Mouse (Mus musculus): ENCODE measurements around the gene Acot11.

Acot11 gene
- long read RNA-seq, experiment 1, partial matches to known transcripts = 0 of 1 reads
- long read RNA-seq, experiment 1, other reads (novel, unspliced or antisense) = 1 of 1 reads
- long read RNA-seq, experiment 2, partial matches to known transcripts = 0 of 2 reads
- long read RNA-seq, experiment 2, other reads (novel, unspliced or antisense) = 2 of 2 reads

- intact Hi-C loops (cut with DNase I) = no loop called here
Measured at GRCm38 (mm10) chr4:106804910-106805274, at the start of gene Acot11. Acot11 (minus strand) TSS chr4:106804998.

DNA sequence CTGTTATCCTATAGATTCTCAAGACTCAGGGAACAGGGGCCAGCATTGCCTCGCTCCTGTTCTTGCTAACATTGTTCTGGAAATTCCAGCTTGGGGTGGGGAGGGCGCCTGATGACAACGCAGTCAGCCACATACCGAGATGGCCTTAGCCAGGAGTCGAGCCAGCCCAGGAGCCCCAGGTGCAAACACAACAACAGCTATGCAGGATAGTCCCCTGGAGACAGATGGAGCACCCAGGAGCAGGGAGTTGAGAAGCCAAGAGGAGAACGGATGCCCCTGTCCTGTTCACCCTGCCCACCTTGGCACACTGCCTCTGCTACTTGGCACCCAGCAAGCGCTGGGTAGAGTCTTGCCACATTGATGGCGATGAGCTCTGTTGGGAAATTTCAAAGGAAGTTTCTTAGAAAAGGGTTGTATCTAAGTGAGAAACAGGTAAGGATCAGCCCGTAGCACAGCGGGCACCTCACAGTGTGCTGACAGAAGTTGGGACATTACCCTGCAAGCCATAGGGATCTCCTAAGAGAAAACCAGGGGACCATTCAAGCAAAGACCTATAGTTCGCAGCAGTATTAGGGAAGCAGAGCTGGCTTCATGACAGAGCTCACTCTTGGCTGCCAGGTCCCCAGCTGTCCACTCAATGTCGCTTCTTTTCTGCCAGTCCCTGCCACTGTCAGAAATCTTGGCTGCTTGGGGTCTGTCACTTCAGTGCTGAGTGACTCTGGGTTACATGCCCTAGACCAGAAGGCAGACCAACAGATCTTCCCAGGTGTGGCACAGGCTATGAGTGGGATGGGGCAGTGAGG is 43.7 kb upstream of the Acot11 start:
- intact Hi-C loops (cut with DNase I) = no loop called here

- intact Hi-C loops (cut with DNase I) = no loop called here
Measured at GRCm38 (mm10) chr4:106847591-106848289, 42.9 kb upstream of the Acot11 start.

GRCm38 (mm10) chr4:106842561-106842960 is 37.8 kb upstream of the Acot11 start:
- intact Hi-C loops (cut with DNase I) = no loop called here

DNA sequence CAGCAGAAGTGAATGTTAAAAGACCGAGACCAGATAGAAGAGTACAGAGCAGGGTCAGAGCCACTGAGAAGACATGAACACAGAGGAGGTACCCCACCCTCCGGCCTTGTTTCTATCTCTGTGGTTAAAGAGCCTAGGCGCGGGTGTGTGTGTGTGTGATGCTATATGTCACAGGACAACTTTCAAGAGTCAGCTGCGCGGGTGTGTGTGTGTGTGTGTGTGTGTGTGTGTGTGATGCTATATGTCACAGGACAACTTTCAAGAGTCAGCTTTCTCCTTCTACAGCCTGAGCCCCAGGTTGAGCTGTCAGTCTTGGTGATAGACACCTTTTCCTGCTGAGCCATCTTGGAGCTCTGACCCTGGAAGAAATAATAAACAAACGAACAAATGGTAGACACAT is 37.1 kb upstream of the Acot11 start:
- intact Hi-C loops (cut with DNase I) = no loop called here

DNA sequence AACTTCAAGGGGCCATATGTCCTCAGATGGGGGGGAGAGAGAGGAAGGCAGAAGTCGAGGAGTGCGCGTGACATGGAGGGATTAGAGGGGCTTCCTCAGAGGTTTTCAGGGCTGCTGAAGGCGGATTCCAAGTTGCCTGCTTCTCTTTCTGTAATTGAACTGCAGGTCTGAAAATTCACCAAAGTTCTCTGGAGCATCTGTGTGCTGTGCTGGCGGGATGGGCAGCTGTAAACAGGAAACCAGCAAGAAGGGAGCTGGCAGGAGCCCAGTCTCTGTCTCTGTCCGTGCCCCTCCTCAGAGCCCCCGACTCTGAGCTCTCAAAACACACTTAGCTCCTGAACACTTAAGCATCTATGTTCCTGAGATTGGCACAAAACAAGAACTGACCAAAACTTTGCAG is 36.5 kb upstream of the Acot11 start:
- intact Hi-C loops (cut with DNase I) = no loop called here

GRCm38 (mm10) chr4:106840651-106841145 is 35.9 kb upstream of the Acot11 start:
- intact Hi-C loops (cut with DNase I) = loop anchor here (1.0 kb wide), 1 partner anchor 70 kb away; the partner anchor contains the start of gene Ssbp3

GRCm38 (mm10) chr4:106839964-106840611 is 35.3 kb upstream of the Acot11 start:
- intact Hi-C loops (cut with DNase I) = loop anchor here (1.0 to 5.0 kb wide), 3 partner anchors 70 to 325 kb away; partner anchors contain the start of gene Ssbp3

- intact Hi-C loops (cut with DNase I) = loop anchor here (2.0 to 5.0 kb wide), 2 partner anchors 148 to 325 kb away; no protein-coding TSS in a partner anchor
Measured at GRCm38 (mm10) chr4:106839254-106839834, 34.5 kb upstream of the Acot11 start.

GRCm38 (mm10) chr4:106838548-106839253 is 33.9 kb upstream of the Acot11 start:
- intact Hi-C loops (cut with DNase I) = loop anchor here (2.0 to 5.0 kb wide), 2 partner anchors 149 to 326 kb away; no protein-coding TSS in a partner anchor

- intact Hi-C loops (cut with DNase I) = loop anchor here (2.0 to 5.0 kb wide), 2 partner anchors 149 to 327 kb away; no protein-coding TSS in a partner anchor
Measured at GRCm38 (mm10) chr4:106837964-106838363, 33.2 kb upstream of the Acot11 start.

DNA sequence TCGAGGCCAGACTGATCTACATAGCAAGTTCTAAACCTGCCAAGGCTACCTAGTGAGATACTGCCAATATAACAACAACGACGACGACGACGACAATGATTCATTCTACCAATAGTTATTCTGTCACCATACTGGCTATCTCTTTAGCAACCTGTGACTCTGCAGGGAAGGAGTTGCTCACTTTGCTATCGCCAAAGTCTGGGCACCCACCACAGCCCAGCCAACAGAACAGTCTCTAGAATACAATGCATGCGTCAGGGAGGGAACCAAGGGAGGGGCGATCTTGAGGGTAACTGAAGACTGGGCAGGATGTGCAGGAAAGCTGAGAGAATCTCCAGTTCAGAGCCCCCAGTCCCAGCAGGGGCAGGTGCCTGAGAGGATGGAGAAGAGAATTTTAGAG is 32.6 kb upstream of the Acot11 start:
- intact Hi-C loops (cut with DNase I) = loop anchor here (5.0 kb wide), 1 partner anchor 150 kb away; no protein-coding TSS in a partner anchor

DNA sequence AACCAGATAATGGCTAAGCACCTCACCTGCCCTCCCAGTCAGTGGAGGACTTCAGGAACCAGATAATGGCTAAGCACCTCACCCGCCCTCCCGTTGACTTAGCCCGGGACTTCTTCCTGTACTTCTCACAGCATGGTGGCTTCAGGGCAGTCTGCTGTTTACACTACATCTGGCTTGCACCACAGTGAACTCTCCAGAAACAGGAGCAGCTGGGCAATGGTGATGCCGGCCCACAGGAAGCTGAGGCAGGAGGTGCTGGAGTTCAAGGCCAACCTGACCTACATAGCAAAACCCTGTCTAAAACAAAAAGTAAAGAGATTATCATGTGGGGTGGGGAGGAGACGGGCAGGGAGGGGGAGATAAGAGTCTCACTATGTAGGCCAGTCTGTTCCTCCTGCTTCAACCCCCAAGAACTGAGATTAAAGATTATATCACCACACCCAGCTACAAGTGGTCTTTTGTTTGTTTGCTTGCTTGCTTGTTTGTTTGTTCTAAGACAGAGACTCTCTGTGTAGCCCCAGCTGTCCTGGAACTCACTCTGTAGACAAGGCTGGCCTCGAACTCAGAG is 25.8 kb upstream of the Acot11 start:
- intact Hi-C loops (cut with DNase I) = no loop called here

- intact Hi-C loops (cut with DNase I) = no loop called here
Measured at GRCm38 (mm10) chr4:106827738-106828361, 23.1 kb upstream of the Acot11 start.

GRCm38 (mm10) chr4:106825229-106825628 is 20.4 kb upstream of the Acot11 start:
- intact Hi-C loops (cut with DNase I) = no loop called here

GRCm38 (mm10) chr4:106819404-106819803 is 14.6 kb upstream of the Acot11 start:
- intact Hi-C loops (cut with DNase I) = no loop called here

GRCm38 (mm10) chr4:106818332-106818731 is 13.5 kb upstream of the Acot11 start:
- intact Hi-C loops (cut with DNase I) = no loop called here

- intact Hi-C loops (cut with DNase I) = no loop called here
Measured at GRCm38 (mm10) chr4:106817017-106817416, 12.2 kb upstream of the Acot11 start.
